Mouse (Mus musculus): ENCODE data around the gene Togaram2. TPM values are rescaled to one million over a fixed set of nuclear protein-coding genes. Genes with fewer than 3 reads are reported as not detected.

Gene Togaram2
- total and polyA plus RNA-seq, 2 experiments from 2014 or later = 1.0 to 1.2 TPM

DNA sequence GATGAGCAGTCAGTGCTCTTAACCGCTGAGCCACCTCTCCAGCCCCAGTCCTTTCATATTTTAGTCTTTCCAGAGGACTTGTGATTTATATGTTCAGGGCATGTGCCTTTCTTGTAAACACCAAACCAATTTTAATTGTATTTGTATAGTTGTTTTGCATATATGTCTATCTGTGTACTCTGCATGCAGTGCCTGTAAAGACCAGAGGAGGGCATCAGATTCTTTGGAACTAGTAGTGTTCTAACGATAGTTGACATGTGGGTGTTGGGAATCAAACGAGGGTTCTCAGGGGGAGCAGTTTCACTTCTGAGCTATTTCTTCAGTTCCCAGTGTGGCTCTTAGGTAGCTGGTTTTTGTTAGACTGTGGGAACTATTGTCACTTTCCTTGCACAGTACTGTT lies 30.9 kb upstream of the Togaram2 start:
- no peak overlapping the region for H3K27ac ChIP-seq
- H3K36me3 ChIP-seq (ENCODE audit: insufficient read depth, low read length) = peaks cover 33% of the 10 kb centered on the region; the same call in 1 of the 2 replicates
- no peak overlapping the region for H3K9ac ChIP-seq (replicated peaks; ENCODE audit: low read length)
- no peaks in the 10 kb centered on the region for H3K4me1 ChIP-seq (ENCODE audit: insufficient read depth, low read length)
- H3K9me3 ChIP-seq (ENCODE audit: low read length) = no peaks in the 10 kb centered on the region
- no peak overlapping the region for H3K4me2 ChIP-seq (ENCODE audit: low read depth, low read length)
- WGBS = 81% methylated on average over 3 of the region's 3 CpGs
- ATAC-seq (no peak), DNase-seq (ENCODE audit: low spot score) (no peak)
- TF ChIP-seq CTCF (IDR thresholded peaks at IDR 0.05; ENCODE audit: low read depth) = peak; percentile 32; the same call in 1 of the 2 replicates
- H3K4me3 ChIP-seq (ENCODE audit: low read length) = no peak overlapping the region
- H3K27me3 ChIP-seq (ENCODE audit: insufficient read depth, low read length) = no peaks in the 10 kb centered on the region

DNA sequence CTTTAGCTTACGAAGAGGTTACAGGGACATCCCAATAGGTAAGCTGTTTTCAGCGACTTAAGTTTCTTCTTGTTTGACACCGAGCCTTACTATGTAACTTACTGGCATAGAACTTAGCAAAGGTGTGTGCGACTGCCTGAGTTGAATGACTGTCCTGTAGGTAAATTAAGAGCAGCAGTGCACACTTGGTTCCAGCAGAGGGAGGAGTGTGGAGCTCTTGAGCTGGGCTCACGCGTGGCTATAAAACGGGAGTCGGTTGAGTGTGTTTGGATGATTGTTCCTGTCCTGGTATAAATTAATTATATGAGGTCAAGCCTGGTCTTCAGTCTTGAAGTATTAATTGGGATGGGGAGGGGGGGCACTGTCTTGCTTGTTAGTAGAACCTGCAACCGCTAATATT lies 23.1 kb upstream of the Togaram2 start:
- peaks cover 41% of the 10 kb centered on the region for H3K36me3 ChIP-seq (ENCODE audit: insufficient read depth, low read length)
- H3K4me1 ChIP-seq (ENCODE audit: insufficient read depth, low read length) = no peaks in the 10 kb centered on the region
- ATAC-seq = no peak
- no peak overlapping the region for H3K4me3 ChIP-seq (ENCODE audit: low read length)
- H3K9ac ChIP-seq (replicated peaks; ENCODE audit: low read length) = no peak overlapping the region
- H3K9me3 ChIP-seq (ENCODE audit: low read length) = no peaks in the 10 kb centered on the region
- WGBS = 95% methylated on average over 9 of the region's 9 CpGs
- no peak overlapping the region for H3K27ac ChIP-seq
- no peak for DNase-seq (ENCODE audit: low spot score)
- H3K4me2 ChIP-seq (ENCODE audit: low read depth, low read length) = no peak overlapping the region
- TF ChIP-seq CTCF (IDR thresholded peaks at IDR 0.05; ENCODE audit: low read depth) = peak; percentile 35
- no peaks in the 10 kb centered on the region for H3K27me3 ChIP-seq (ENCODE audit: insufficient read depth, low read length)

DNA sequence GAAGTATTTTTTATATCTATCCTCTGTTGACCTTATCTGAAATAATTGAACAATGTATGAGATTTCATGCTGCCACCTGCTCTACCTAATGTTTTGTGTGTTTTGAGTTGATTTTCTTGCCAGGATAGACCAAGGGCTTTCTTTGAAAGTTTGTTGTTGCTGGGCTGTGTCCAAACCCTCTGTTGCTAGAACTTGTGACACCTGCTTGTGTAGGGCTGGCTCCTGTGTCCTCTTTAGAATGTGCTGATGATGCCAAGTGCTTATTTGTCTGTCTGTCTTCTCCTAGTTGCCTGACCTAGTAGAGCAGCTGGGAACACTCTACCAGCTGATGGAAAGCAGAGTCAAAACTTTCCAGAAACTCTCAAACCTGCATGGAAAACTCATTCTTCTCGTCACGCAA lies 20.6 kb upstream of the Togaram2 start:
- no peaks in the 10 kb centered on the region for H3K9me3 ChIP-seq (ENCODE audit: low read length)
- TF ChIP-seq CTCF (IDR thresholded peaks at IDR 0.05; ENCODE audit: low read depth) = no peak
- ATAC-seq (no peak), DNase-seq (ENCODE audit: low spot score) (no peak)
- no peaks in the 10 kb centered on the region for H3K4me1 ChIP-seq (ENCODE audit: insufficient read depth, low read length)
- peaks cover 33% of the 10 kb centered on the region for H3K36me3 ChIP-seq (ENCODE audit: insufficient read depth, low read length)
- 96% methylated on average over 2 of the region's 2 CpGs for WGBS
- no peak overlapping the region for H3K9ac ChIP-seq (replicated peaks; ENCODE audit: low read length)
- no peak overlapping the region for H3K4me2 ChIP-seq (ENCODE audit: low read depth, low read length)
- H3K27me3 ChIP-seq (ENCODE audit: insufficient read depth, low read length) = no peaks in the 10 kb centered on the region
- no peak overlapping the region for H3K27ac ChIP-seq
- no peak overlapping the region for H3K4me3 ChIP-seq (ENCODE audit: low read length)

DNA sequence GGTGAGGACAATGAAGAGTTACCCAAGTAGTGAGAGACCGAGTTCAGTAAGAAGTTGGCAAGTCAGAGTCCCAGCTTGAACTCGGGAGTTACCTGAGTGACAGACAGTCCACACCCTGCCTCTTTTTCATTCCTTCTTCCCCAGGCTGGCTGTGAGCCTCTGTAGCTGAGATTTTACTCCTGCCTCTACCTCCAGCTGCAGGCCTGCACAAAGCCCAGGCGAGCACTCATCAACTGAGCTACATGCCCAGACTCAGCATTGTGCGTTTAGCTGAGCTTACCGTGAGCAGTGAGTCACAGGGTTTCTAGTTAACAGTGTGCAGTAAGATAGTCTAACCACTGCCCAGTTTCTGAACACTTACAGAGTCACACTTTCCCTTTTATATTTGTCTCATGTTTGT lies 20.1 kb upstream of the Togaram2 start:
- Histone ChIP-seq H3K36me3 (ENCODE audit: insufficient read depth, low read length) (peaks cover 37% of the 10 kb centered on the region), H3K27ac (no peak overlapping the region), H3K9ac (replicated peaks; ENCODE audit: low read length) (no peak overlapping the region), H3K4me2 (ENCODE audit: low read depth, low read length) (no peak overlapping the region), H3K9me3 (ENCODE audit: low read length) (no peaks in the 10 kb centered on the region), H3K4me3 (ENCODE audit: low read length) (no peak overlapping the region), H3K4me1 (ENCODE audit: insufficient read depth, low read length) (no peaks in the 10 kb centered on the region), H3K27me3 (ENCODE audit: insufficient read depth, low read length) (no peaks in the 10 kb centered on the region)
- no peak for DNase-seq (ENCODE audit: low spot score)
- no peak for ATAC-seq
- no peak for TF ChIP-seq CTCF (IDR thresholded peaks at IDR 0.05; ENCODE audit: low read depth)
- WGBS = 86% methylated on average over 5 of the region's 5 CpGs

DNA sequence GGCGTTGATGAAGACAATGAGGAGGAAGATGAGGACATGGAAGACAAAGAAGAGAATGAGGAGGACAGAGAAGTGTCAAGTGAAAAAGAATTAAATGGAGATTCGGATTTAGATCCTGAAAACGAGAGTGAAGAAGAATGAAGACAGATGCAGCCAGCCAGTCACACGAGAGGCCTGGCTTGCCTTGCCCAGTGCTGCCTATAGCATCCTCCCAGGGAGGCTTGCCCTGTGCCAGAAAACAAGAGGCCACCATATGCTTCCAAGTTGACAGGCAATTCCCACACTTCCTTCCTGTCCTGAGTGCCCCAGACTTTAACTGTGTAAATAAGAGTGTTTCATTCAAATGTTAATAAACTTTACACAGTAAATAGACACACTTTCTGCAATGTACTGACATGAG lies 15.5 kb upstream of the Togaram2 start:
- no peak for TF ChIP-seq CTCF (IDR thresholded peaks at IDR 0.05; ENCODE audit: low read depth)
- Histone ChIP-seq H3K4me3 (ENCODE audit: low read length) (no peak overlapping the region), H3K9me3 (ENCODE audit: low read length) (no peaks in the 10 kb centered on the region), H3K4me1 (ENCODE audit: insufficient read depth, low read length) (no peaks in the 10 kb centered on the region), H3K4me2 (ENCODE audit: low read depth, low read length) (no peak overlapping the region), H3K9ac (replicated peaks; ENCODE audit: low read length) (no peak overlapping the region), H3K27ac (no peak overlapping the region), H3K27me3 (ENCODE audit: insufficient read depth, low read length) (no peaks in the 10 kb centered on the region), H3K36me3 (ENCODE audit: insufficient read depth, low read length) (peaks cover 20% of the 10 kb centered on the region)
- WGBS = 66% methylated on average over 4 of the region's 4 CpGs
- ATAC-seq (no peak), DNase-seq (ENCODE audit: low spot score) (no peak)

DNA sequence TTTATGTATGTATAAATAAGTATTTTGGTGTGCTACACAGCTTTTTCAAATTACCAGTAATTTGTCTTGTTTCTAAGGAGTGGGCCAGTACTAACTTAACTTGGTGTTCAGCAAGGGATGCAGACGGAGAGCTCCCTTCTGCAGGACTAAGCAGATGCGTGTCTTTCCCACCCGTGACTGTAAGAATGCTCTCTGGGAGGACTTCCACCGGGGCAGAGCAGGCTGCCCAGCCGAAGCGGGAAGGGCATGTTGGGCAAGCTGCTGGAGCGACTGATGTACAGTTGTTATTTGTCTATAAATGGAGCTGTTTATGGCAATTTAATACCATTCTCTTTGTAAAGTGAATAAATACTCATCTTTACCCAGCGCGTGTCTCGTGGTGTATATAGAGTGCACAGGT lies 14.4 kb upstream of the Togaram2 start:
- ATAC-seq (no peak), DNase-seq (ENCODE audit: low spot score) (no peak)
- no peak overlapping the region for H3K27ac ChIP-seq
- H3K9ac ChIP-seq (replicated peaks; ENCODE audit: low read length) = no peak overlapping the region
- no peaks in the 10 kb centered on the region for H3K9me3 ChIP-seq (ENCODE audit: low read length)
- WGBS = 87% methylated on average over 10 of the region's 10 CpGs
- no peaks in the 10 kb centered on the region for H3K27me3 ChIP-seq (ENCODE audit: insufficient read depth, low read length)
- H3K4me1 ChIP-seq (ENCODE audit: insufficient read depth, low read length) = no peaks in the 10 kb centered on the region
- no peak overlapping the region for H3K4me3 ChIP-seq (ENCODE audit: low read length)
- no peak for TF ChIP-seq CTCF (IDR thresholded peaks at IDR 0.05; ENCODE audit: low read depth)
- peaks cover 14% of the 10 kb centered on the region; the same call in 1 of the 2 replicates for H3K36me3 ChIP-seq (ENCODE audit: insufficient read depth, low read length)
- no peak overlapping the region for H3K4me2 ChIP-seq (ENCODE audit: low read depth, low read length)

DNA sequence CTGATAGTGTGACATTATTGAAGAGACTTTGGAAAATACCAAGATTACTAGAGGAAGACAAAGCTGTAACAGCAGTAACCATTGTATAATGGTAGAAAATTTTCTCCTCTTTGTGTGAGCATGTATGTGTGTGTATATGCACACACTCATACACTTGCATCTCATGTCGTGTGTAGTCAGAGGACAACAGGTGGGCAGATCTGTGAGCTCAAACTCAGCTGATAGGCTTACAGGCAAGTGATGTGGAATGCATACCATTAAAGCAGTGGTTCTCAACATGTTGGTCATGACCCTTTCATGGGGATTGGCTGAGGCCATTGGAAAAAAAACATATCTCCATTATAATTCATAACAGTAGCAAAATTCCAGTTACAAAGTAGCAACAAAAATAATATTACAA lies 12.7 kb upstream of the Togaram2 start:
- ATAC-seq (no peak), DNase-seq (ENCODE audit: low spot score) (no peak)
- Histone ChIP-seq H3K9ac (replicated peaks; ENCODE audit: low read length) (no peak overlapping the region), H3K4me3 (ENCODE audit: low read length) (no peak overlapping the region), H3K4me2 (ENCODE audit: low read depth, low read length) (no peak overlapping the region), H3K36me3 (ENCODE audit: insufficient read depth, low read length) (peaks cover 8% of the 10 kb centered on the region; the same call in 1 of the 2 replicates), H3K27me3 (ENCODE audit: insufficient read depth, low read length) (no peaks in the 10 kb centered on the region), H3K27ac (no peak overlapping the region), H3K9me3 (ENCODE audit: low read length) (no peaks in the 10 kb centered on the region), H3K4me1 (ENCODE audit: insufficient read depth, low read length) (no peaks in the 10 kb centered on the region)
- WGBS = 57% methylated on average over 1 of the region's 1 CpGs
- no peak for TF ChIP-seq CTCF (IDR thresholded peaks at IDR 0.05; ENCODE audit: low read depth)
